Mouse (Mus musculus): Measurements from ENCODE around the gene Gpx6. TPM values are rescaled to one million over a fixed set of nuclear protein-coding genes. Genes with fewer than 3 reads are reported as not detected.

Gene Gpx6
- 0.85 TPM in 1 of 2 replicates, not detected in the other for polyA plus RNA-seq (2016; fragmentation: Nextera tagmentation; extraction: Ambion mirVana)

GRCm38 (mm10) chr13:21311926-21312325, at the start of gene Gpx6:
Gene Gpx6 (plus strand): TSS chr13:21312125.
- Histone ChIP-seq H3K4me3 (no peak within 1 kb of the TSS), H3K4me1 (no peaks in the 10 kb centered on the region), H3K4me2 (replicated peaks) (no peak within 1 kb of the TSS), H3K27ac (no peak within 1 kb of the TSS), H3K36me3 (no peaks in the 10 kb centered on the region), H3K9ac (no peak within 1 kb of the TSS), H3K9me3 (replicated peaks) (no peaks in the 10 kb centered on the region), H3K27me3 (no peaks in the 10 kb centered on the region)
- WGBS, result 18% methylated on average over 3 of the region's 3 CpGs
- no peak for ATAC-seq (ENCODE audit: low FRiP score)

DNA sequence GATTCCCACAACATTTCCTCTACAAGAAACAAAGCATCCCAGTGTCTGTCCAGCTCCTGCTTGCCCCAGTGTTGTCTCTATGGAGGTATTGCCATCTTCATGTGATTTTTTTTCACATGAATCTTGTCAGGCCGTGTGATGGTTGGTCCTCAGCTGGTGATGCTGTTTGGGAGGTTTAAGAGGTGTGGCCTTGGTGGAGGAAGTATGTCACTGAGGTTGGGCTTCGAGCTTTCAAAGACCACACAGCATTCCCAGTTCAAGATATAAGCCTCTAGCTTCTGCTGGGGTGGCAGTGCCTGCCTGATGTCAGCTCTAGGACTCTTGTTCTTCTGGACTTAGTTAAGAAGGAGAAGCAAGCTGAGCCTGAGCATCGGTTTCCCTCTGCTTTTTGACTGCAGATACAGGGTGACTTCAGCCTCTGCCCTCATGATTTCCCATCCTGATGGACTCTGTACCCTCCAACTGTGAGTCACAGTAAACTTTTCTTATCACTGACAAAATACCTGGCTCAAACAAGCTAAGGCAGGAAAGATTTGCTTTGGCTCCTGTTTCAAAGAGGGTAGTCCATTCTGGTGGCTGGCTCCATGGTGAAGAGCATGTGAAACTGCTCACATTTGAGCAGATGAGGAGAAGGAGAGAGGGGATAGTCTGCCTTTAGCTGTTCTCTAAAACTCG, 49.0 kb upstream of the Gpx6 start:
- no peaks in the 10 kb centered on the region for H3K36me3 ChIP-seq
- no peak overlapping the region for H3K4me2 ChIP-seq (replicated peaks)
- H3K27me3 ChIP-seq, result peaks cover 15% of the 10 kb centered on the region
- H3K9ac ChIP-seq, result no peak overlapping the region
- no peak overlapping the region for H3K4me3 ChIP-seq
- ATAC-seq (ENCODE audit: low FRiP score), result no peak
- H3K9me3 ChIP-seq (replicated peaks), result no peaks in the 10 kb centered on the region
- no peak overlapping the region for H3K27ac ChIP-seq
- 0 out of 2 replicates have a peak, but pooled peaks cover 3% of the 10 kb centered on the region for H3K4me1 ChIP-seq
- WGBS, result 70% methylated on average over 4 of the region's 4 CpGs

GRCm38 (mm10) chr13:21263910-21264309, 48.0 kb upstream of the Gpx6 start:
- H3K9ac ChIP-seq, result 0 out of 2 replicates have a peak overlapping the region, but pooled peaks have one; percentile 32
- peaks cover 12% of the 10 kb centered on the region; the same call in 1 of the 2 replicates for H3K27me3 ChIP-seq
- peak overlapping the region; percentile 45 for H3K4me2 ChIP-seq (replicated peaks)
- no peak overlapping the region for H3K27ac ChIP-seq
- H3K9me3 ChIP-seq (replicated peaks), result no peaks in the 10 kb centered on the region
- WGBS, result 2% methylated on average over 11 of the region's 11 CpGs
- peak overlapping the region; percentile 33 for H3K4me3 ChIP-seq
- H3K36me3 ChIP-seq, result no peaks in the 10 kb centered on the region
- 0 out of 2 replicates have a peak, but pooled peaks cover 3% of the 10 kb centered on the region for H3K4me1 ChIP-seq
- ATAC-seq (ENCODE audit: low FRiP score), result no peak

DNA sequence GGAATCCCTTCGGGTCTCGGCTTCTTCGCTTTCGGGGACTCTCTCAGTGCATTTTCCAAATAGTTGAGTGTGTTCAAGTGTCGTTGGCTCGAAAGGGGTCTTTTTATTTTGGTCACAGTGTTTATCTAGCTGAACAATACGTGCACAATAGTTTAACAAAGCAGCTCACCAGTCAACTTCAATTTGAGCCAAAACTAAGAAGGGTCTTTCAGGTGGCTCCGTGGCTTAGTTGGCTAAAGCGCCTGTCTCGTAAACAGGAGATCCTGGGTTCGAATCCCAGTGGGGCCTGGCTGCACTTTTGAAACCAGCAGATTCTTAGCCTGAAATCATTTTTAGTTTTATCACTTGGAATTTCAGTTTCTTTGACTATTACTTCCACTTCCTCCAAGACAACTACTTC, 47.6 kb upstream of the Gpx6 start:
- Histone ChIP-seq H3K4me1 (0 out of 2 replicates have a peak, but pooled peaks cover 3% of the 10 kb centered on the region), H3K36me3 (no peaks in the 10 kb centered on the region), H3K9ac (0 out of 2 replicates have a peak overlapping the region, but pooled peaks have one; percentile 32), H3K4me3 (peak overlapping the region; percentile 33), H3K27me3 (peaks cover 12% of the 10 kb centered on the region; the same call in 1 of the 2 replicates), H3K9me3 (replicated peaks) (no peaks in the 10 kb centered on the region), H3K4me2 (replicated peaks) (peak overlapping the region; percentile 45), H3K27ac (no peak overlapping the region)
- WGBS, result 1% methylated on average over 11 of the region's 11 CpGs
- no peak for ATAC-seq (ENCODE audit: low FRiP score)

DNA sequence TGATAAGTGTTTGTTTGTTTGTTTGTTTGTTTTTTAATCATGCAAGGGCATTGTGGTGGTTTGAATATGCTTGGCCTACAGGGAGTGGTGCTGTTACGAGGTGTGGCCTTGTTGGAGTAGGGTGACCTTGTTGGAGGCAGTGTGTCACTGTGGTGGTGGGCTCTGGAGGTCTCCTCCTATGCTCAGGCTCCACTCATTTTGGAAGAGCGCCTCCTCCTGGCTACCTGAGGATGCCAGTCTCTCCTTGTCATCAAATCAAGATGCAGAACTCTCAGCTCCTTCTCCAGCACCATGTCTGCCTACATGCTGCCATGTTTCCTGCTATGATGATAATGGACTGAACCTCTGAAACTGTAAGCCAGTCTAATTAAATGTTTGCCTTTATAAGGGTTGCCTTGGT, 46.2 kb upstream of the Gpx6 start:
- WGBS, result 54% methylated on average over 2 of the region's 2 CpGs
- Histone ChIP-seq H3K4me3 (no peak overlapping the region), H3K9ac (no peak overlapping the region), H3K4me2 (replicated peaks) (no peak overlapping the region), H3K36me3 (no peaks in the 10 kb centered on the region), H3K9me3 (replicated peaks) (no peaks in the 10 kb centered on the region), H3K4me1 (0 out of 2 replicates have a peak, but pooled peaks cover 3% of the 10 kb centered on the region), H3K27ac (no peak overlapping the region), H3K27me3 (peaks cover 12% of the 10 kb centered on the region; the same call in 1 of the 2 replicates)
- ATAC-seq (ENCODE audit: low FRiP score), result no peak

GRCm38 (mm10) chr13:21267541-21267940, 44.4 kb upstream of the Gpx6 start:
- H3K9ac ChIP-seq, result no peak overlapping the region
- 12% methylated on average over 4 of the region's 4 CpGs for WGBS
- H3K4me2 ChIP-seq (replicated peaks), result peak overlapping the region; percentile 26; the same call in 1 of the 2 replicates
- no peaks in the 10 kb centered on the region for H3K9me3 ChIP-seq (replicated peaks)
- H3K27me3 ChIP-seq, result peaks cover 12% of the 10 kb centered on the region; the same call in 1 of the 2 replicates
- H3K4me1 ChIP-seq, result 0 out of 2 replicates have a peak, but pooled peaks cover 3% of the 10 kb centered on the region
- ATAC-seq (ENCODE audit: low FRiP score), result no peak
- H3K36me3 ChIP-seq, result no peaks in the 10 kb centered on the region
- H3K4me3 ChIP-seq, result no peak overlapping the region
- no peak overlapping the region for H3K27ac ChIP-seq

DNA sequence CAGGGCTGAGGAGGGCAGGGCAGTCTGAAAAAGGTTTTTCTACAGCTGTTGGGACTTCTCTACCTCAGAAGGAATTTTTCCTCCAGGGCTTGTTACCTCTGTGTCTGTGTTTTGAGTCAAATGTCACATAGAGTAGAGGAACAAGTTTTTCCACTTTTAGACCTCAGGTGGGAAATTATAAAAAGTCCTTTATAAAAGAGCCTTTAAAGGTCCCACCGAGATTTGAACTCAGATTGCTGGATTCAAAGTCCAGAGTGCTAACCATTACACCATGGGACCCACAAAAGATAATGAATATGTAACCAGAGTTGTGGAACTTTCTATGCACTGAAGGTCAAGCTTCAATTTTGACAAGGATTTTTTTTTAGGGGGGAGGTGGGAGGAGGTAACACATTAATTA, 43.7 kb upstream of the Gpx6 start:
- no peaks in the 10 kb centered on the region for H3K36me3 ChIP-seq
- H3K9ac ChIP-seq, result no peak overlapping the region
- H3K9me3 ChIP-seq (replicated peaks), result no peaks in the 10 kb centered on the region
- peaks cover 10% of the 10 kb centered on the region for H3K27me3 ChIP-seq
- 0 out of 2 replicates have a peak, but pooled peaks cover 3% of the 10 kb centered on the region for H3K4me1 ChIP-seq
- no peak overlapping the region for H3K4me3 ChIP-seq
- 5% methylated on average over 1 of the region's 1 CpGs for WGBS
- peak overlapping the region; percentile 26; the same call in 1 of the 2 replicates for H3K4me2 ChIP-seq (replicated peaks)
- ATAC-seq (ENCODE audit: low FRiP score), result no peak
- no peak overlapping the region for H3K27ac ChIP-seq

DNA sequence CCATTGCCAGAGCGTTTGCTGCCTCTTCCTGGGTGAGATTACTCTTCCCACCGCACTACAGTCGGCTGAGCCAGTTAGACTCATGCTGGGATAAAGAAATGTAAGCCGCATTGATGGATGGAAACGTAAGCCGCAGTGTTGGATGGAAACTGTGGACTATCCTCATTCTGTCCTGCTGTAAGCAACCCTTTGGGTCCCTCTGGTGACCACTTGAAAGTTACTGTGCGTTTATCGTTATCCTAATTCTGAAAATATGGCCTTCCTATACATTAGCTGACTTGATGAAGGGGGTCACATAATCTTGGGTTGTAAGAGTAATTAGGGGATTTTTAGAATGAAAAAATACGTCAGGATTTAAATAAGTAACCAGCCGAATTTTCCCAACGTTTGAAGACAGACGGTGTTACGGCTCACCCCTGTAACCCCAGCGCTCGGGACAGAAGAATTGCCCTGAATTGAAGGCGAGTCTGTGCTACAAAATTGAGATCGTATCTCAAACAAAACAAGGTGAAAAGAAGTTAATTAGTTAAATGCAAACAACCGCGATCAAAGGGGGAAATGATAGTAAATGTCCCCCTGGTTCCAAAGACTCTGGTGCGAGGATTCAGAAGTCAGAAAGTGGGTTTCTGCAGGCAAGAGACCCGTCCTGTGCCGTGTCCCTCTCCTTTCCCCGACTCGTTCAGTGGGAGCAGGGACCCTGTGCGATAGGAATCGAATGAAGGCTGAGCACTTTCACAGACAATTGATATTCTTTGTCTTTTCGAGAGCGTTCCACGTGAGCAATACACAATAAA, 36.7 kb upstream of the Gpx6 start:
- ATAC-seq (ENCODE audit: low FRiP score), result peak; percentile 77
- under 1% methylated on average over 29 of the region's 29 CpGs for WGBS
- Histone ChIP-seq H3K27me3 (peaks cover 8% of the 10 kb centered on the region), H3K27ac (no peak overlapping the region), H3K4me3 (peak overlapping the region; percentile 52), H3K9ac (peak overlapping the region; percentile 60), H3K9me3 (replicated peaks) (no peaks in the 10 kb centered on the region), H3K36me3 (no peaks in the 10 kb centered on the region), H3K4me2 (replicated peaks) (peak overlapping the region; percentile 69), H3K4me1 (peaks cover 8% of the 10 kb centered on the region)

DNA sequence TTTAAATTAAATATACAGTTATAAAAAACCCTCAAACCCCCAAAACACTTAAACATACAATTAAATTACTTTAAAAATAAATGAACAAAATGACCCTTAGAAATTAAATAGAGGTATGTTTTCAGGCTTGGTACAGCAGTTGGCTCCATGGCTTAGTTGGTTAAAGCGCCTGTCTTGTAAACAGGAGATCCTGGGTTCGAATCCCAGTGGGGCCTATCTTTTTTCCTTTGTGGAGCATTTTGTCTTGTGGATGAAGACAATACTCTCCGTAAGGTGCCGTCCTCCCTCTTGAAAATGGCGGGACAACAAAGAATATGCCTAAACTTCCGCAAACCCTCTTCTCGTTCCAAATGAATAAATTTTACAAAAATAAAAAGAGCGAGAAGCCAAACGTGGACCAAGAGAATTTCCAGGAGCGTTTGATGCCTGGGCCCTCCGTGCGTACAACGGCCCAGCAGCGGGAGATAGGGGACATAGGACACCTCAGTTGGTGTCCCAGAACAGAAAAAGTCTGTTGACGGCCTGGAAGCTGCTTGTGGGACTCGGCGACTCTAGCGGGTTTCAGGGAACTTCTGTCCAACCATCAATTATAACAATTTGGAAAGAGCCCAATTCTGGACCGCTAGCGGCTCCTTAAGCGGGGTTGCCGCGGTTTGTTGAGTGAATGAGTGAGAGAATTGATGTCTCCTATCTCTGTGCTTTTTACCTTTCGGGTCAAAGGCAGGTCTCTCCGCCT, 35.9 kb upstream of the Gpx6 start:
- Histone ChIP-seq H3K9ac (peak overlapping the region; percentile 57), H3K27me3 (peaks cover 8% of the 10 kb centered on the region), H3K4me2 (replicated peaks) (peak overlapping the region; percentile 69), H3K9me3 (replicated peaks) (no peaks in the 10 kb centered on the region), H3K4me1 (peaks cover 8% of the 10 kb centered on the region), H3K36me3 (no peaks in the 10 kb centered on the region), H3K4me3 (peak overlapping the region; percentile 52), H3K27ac (no peak overlapping the region; the same call in 1 of the 2 replicates)
- peak; percentile 72 for ATAC-seq (ENCODE audit: low FRiP score)
- WGBS, result under 1% methylated on average over 25 of the region's 25 CpGs

DNA sequence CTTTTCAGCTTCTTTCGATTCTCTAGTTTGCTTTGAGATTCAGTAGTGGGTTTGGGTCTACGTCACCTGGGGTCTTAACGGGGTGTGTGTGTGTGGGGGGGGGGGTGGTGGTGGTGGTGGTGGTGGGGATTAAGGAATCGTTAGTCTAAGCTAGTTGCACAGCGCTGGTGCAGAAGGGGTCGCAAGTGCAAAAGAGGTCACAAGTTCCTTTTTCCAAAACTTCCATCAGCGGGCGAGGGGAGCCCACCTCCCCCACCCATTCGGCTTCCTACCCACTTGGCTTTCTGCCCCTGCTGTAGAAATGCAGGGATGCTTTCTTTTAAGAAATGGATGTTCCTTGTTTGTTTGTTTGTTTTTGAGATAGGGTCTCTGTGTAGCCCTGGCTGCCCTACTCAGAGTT, 35.4 kb upstream of the Gpx6 start:
- 0% methylated on average over 9 of the region's 9 CpGs for WGBS
- Histone ChIP-seq H3K4me1 (peaks cover 8% of the 10 kb centered on the region), H3K36me3 (no peaks in the 10 kb centered on the region), H3K27me3 (peaks cover 8% of the 10 kb centered on the region), H3K27ac (no peak overlapping the region), H3K9me3 (replicated peaks) (no peaks in the 10 kb centered on the region), H3K4me2 (replicated peaks) (peak overlapping the region; percentile 69), H3K4me3 (peak overlapping the region; percentile 52), H3K9ac (peak overlapping the region; percentile 57)
- no peak for ATAC-seq (ENCODE audit: low FRiP score)

DNA sequence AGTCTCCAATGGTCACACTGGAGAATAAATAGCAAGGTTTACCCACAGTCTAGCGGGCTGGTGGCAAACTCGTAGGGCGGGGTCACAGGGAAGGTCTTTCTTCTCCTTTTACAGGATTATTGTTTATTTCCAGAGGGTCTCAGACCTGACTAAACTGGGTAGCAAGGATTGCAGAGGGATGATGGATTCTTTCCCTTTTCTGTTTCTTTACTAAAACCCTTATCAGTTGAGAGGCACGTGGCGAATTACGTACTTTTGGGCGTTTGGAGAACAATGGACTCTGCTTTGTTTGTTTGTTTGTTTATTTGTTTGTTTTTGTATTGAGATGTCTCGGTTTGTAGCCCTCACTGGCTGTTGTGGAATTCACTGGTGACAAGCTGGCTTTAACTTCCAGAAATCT, 32.8 kb upstream of the Gpx6 start:
- ATAC-seq (ENCODE audit: low FRiP score), result 0 out of 2 replicates have a peak, but pooled peaks have one; percentile 11
- no peak overlapping the region for H3K27ac ChIP-seq
- H3K4me1 ChIP-seq, result peaks cover 8% of the 10 kb centered on the region
- H3K4me3 ChIP-seq, result peak overlapping the region; percentile 41
- no peak overlapping the region for H3K9ac ChIP-seq
- peak overlapping the region; percentile 49 for H3K4me2 ChIP-seq (replicated peaks)
- no peaks in the 10 kb centered on the region for H3K36me3 ChIP-seq
- no peaks in the 10 kb centered on the region for H3K9me3 ChIP-seq (replicated peaks)
- peaks cover 4% of the 10 kb centered on the region for H3K27me3 ChIP-seq
- 8% methylated on average over 8 of the region's 8 CpGs for WGBS
